In the genomic region with DNA sequence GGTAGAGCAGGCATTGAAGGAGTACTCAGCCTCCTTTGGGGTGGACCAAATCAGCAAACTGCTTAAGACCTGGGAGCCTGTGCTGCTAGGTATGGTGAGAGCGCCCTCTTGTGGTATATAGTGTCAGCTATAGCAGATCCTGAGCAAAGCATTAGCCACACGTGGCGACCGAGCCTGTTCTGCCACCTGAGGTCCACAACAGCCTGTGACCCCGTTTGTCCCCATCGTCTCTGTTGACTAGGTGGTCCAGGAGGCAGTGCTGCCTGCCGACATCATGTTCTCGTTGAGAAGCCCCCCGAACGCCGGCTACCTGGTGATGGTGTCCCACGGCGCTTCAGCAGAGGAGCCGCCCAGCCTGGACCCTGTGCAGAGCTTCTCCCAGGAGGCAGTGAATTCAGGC, we compare ENCODE assay signal across 8 mouse cellular contexts. TPM values are rescaled to one million over a fixed set of nuclear protein-coding genes. Genes with fewer than 3 reads are reported as not detected.
DNase-seq lines count a peak whose midpoint lies in the region; ATAC-seq lines count a peak whose summit lies in the region.

No protein-coding gene starts in this region.

- no peaks in the 10 kb centered on the region for H3K9me3 ChIP-seq in kidney, embryonic 15.5 days (replicated peaks)
- no peaks in the 10 kb centered on the region for H3K9me3 ChIP-seq in limb, embryonic 13.5 days
- H3K9me3 ChIP-seq in midbrain, embryonic 15.5 days, result no peaks in the 10 kb centered on the region

- H3K4me1 ChIP-seq in kidney, embryonic 15.5 days, result peaks cover 32% of the 10 kb centered on the region
- peaks cover 14% of the 10 kb centered on the region for H3K4me1 ChIP-seq in limb, embryonic 13.5 days
- peaks cover 13% of the 10 kb centered on the region for H3K4me1 ChIP-seq in midbrain, embryonic 15.5 days

- ATAC-seq in kidney, embryonic 15.5 days (replicated peaks; ENCODE audit: low FRiP score), result no peak
- peak; percentile 68 for ATAC-seq in limb, embryonic 13.5 days (ENCODE audit: low FRiP score, low read depth)
- ATAC-seq in midbrain, embryonic 15.5 days (replicated peaks), result peak; percentile 65

- no peak overlapping the region for H3K27ac ChIP-seq in kidney, embryonic 15.5 days
- H3K27ac ChIP-seq in limb, embryonic 13.5 days, result no peak overlapping the region
- no peak overlapping the region for H3K27ac ChIP-seq in midbrain, embryonic 15.5 days

- peaks cover 3% of the 10 kb centered on the region; the same call in 1 of the 2 replicates for H3K27me3 ChIP-seq in kidney, embryonic 15.5 days
- peaks cover 3% of the 10 kb centered on the region; the same call in 1 of the 2 replicates for H3K27me3 ChIP-seq in limb, embryonic 13.5 days
- peaks cover 11% of the 10 kb centered on the region for H3K27me3 ChIP-seq in midbrain, embryonic 15.5 days (replicated peaks)
- no peaks in the 10 kb centered on the region for H3K27me3 ChIP-seq in splenic B cell, adult 2 months (ENCODE audit: control insufficient read depth, insufficient read depth, low read length, poor library complexity, severe bottlenecking)

- no peak overlapping the region for H3K9ac ChIP-seq in kidney, embryonic 15.5 days
- H3K9ac ChIP-seq in limb, embryonic 13.5 days, result peak overlapping the region; percentile 45; the same call in 1 of the 2 replicates
- peak overlapping the region; percentile 38 for H3K9ac ChIP-seq in midbrain, embryonic 15.5 days

- H3K4me2 ChIP-seq in kidney, embryonic 15.5 days, result peak overlapping the region; percentile 53
- H3K4me2 ChIP-seq in limb, embryonic 13.5 days (replicated peaks), result peak overlapping the region; percentile 50
- peak overlapping the region; percentile 59 for H3K4me2 ChIP-seq in midbrain, embryonic 15.5 days

- WGBS in kidney, embryonic 15.5 days, result 15% methylated on average over 14 of the region's 14 CpGs
- 7% methylated on average over 14 of the region's 14 CpGs for WGBS in limb, embryonic 13.5 days
- WGBS in midbrain, embryonic 15.5 days, result 6% methylated on average over 14 of the region's 14 CpGs

- DNase-seq in 416B (ENCODE audit: low read depth), result peak; percentile 89
- DNase-seq in adrenal gland, adult 2 months, result peak; percentile 71
- peak; percentile 84 for DNase-seq in embryo, embryonic 9.5 days (ENCODE audit: extremely low spot score)
- DNase-seq in heart, adult 9 months (ENCODE audit: low spot score in 2 of 2), result peak; percentile 62 to 79
- peak; percentile 88 for DNase-seq in splenic B cell, adult 2 months (ENCODE audit: low read depth, low spot score)

- H3K4me3 ChIP-seq in kidney, embryonic 15.5 days (replicated peaks), result peak overlapping the region; percentile 25
- no peak overlapping the region for H3K4me3 ChIP-seq in limb, embryonic 13.5 days
- H3K4me3 ChIP-seq in midbrain, embryonic 15.5 days, result peak overlapping the region; percentile 30

- H3K36me3 ChIP-seq in kidney, embryonic 15.5 days, result peaks cover 37% of the 10 kb centered on the region
- peaks cover 89% of the 10 kb centered on the region for H3K36me3 ChIP-seq in limb, embryonic 13.5 days
- no peaks in the 10 kb centered on the region for H3K36me3 ChIP-seq in midbrain, embryonic 15.5 days (replicated peaks)
- no peaks in the 10 kb centered on the region for H3K36me3 ChIP-seq in splenic B cell, adult 2 months (ENCODE audit: control insufficient read depth, insufficient read depth, low read length, poor library complexity, severe bottlenecking)

RNA-seq across cellular contexts. Expression of gene Cspg4, which starts 25.0 kb away (rescaled TPM):
- total RNA-seq in adrenal gland, adult 2 months (2021), result 10 to 100 TPM in 1 of 2 experiments, 1 to 10 TPM in 1; 7.8 to 11.8 TPM
- polyA plus RNA-seq in adrenal gland, adult 2 months (2012; rRNA removed), result 17.9 and 19.0 TPM in 2 replicates
- 25.0 and 26.5 TPM in 2 replicates for polyA plus RNA-seq in kidney, embryonic 15.5 days (2015; fragmentation: Nextera tagmentation; extraction: Ambion mirVana)
- 38.3 and 41.1 TPM in 2 replicates for polyA plus RNA-seq in limb, embryonic 13.5 days (2015; fragmentation: Nextera tagmentation; extraction: Ambion mirVana)
- 7.6 and 8.2 TPM in 2 replicates for polyA plus RNA-seq in midbrain, embryonic 15.5 days (2015; fragmentation: Nextera tagmentation; extraction: Ambion mirVana)

RNA-seq across cellular contexts. Expression of gene Odf3l1, which starts 25.3 kb away (rescaled TPM):
- total RNA-seq in adrenal gland, adult 2 months (2021), result 1 to 10 TPM; 1.5 to 1.7 TPM
- polyA plus RNA-seq in adrenal gland, adult 2 months (2012; rRNA removed), result 7.4 and 7.6 TPM in 2 replicates
- polyA plus RNA-seq in kidney, embryonic 15.5 days (2015; fragmentation: Nextera tagmentation; extraction: Ambion mirVana), result 0.17 and 0.22 TPM in 2 replicates
- 0.27 and 0.94 TPM in 2 replicates for polyA plus RNA-seq in limb, embryonic 13.5 days (2015; fragmentation: Nextera tagmentation; extraction: Ambion mirVana)
- polyA plus RNA-seq in midbrain, embryonic 15.5 days (2015; fragmentation: Nextera tagmentation; extraction: Ambion mirVana), result not detected in 2 replicates

RNA-seq across cellular contexts. Expression of gene Snx33, which starts 38.4 kb away (rescaled TPM):
- total RNA-seq in adrenal gland, adult 2 months (2021), result 10 to 100 TPM; 18.4 to 33.8 TPM
- 13.0 and 15.0 TPM in 2 replicates for polyA plus RNA-seq in adrenal gland, adult 2 months (2012; rRNA removed)
- 9.2 and 10.5 TPM in 2 replicates for polyA plus RNA-seq in kidney, embryonic 15.5 days (2015; fragmentation: Nextera tagmentation; extraction: Ambion mirVana)
- 12.0 and 13.1 TPM in 2 replicates for polyA plus RNA-seq in limb, embryonic 13.5 days (2015; fragmentation: Nextera tagmentation; extraction: Ambion mirVana)
- polyA plus RNA-seq in midbrain, embryonic 15.5 days (2015; fragmentation: Nextera tagmentation; extraction: Ambion mirVana), result 3.0 TPM in 2 replicates

RNA-seq across cellular contexts. Expression of gene Imp3, which starts 47.5 kb away (rescaled TPM):
- 100 to 1,000 TPM in 1 of 2 experiments, 10 to 100 TPM in 1; 68.3 to 104 TPM for total RNA-seq in adrenal gland, adult 2 months (2021)
- polyA plus RNA-seq in adrenal gland, adult 2 months (2012; rRNA removed), result 445 and 458 TPM in 2 replicates
- polyA plus RNA-seq in kidney, embryonic 15.5 days (2015; fragmentation: Nextera tagmentation; extraction: Ambion mirVana), result 90.8 and 93.7 TPM in 2 replicates
- polyA plus RNA-seq in limb, embryonic 13.5 days (2015; fragmentation: Nextera tagmentation; extraction: Ambion mirVana), result 87.6 and 88.8 TPM in 2 replicates
- polyA plus RNA-seq in midbrain, embryonic 15.5 days (2015; fragmentation: Nextera tagmentation; extraction: Ambion mirVana), result 62.8 and 64.4 TPM in 2 replicates
